Mouse (Mus musculus): ENCODE data around the gene Nbl1. TPM values are rescaled to one million over a fixed set of nuclear protein-coding genes. Genes with fewer than 3 reads are reported as not detected.

The Nbl1 gene
- total RNA-seq, 2 experiments from 2014 or later, result 62.4 to 84.3 TPM

GRCm38 (mm10) chr4:139035799-139036198, 57.0 kb downstream of the Nbl1 start:
- intact Hi-C loops (cut with DNase I), result no loop called here
- no peak for TF ChIP-seq CTCF (IDR thresholded peaks at IDR 0.05)
- DNase-seq (ENCODE audit: extremely low spot score in 1 of 2, low spot score in 2 of 2), result no peak
- Histone ChIP-seq H3K27ac (no peak overlapping the region), H3K4me3 (no peak overlapping the region)

GRCm38 (mm10) chr4:139034942-139035341, 57.9 kb downstream of the Nbl1 start:
- no peak for DNase-seq (ENCODE audit: extremely low spot score in 1 of 2, low spot score in 2 of 2)
- intact Hi-C loops (cut with DNase I), result no loop called here
- TF ChIP-seq CTCF (IDR thresholded peaks at IDR 0.05), result no peak
- H3K27ac ChIP-seq, result peak overlapping the region; percentile 80; the same call in 1 of the 2 replicates
- no peak overlapping the region for H3K4me3 ChIP-seq

GRCm38 (mm10) chr4:139034540-139034939, 58.3 kb downstream of the Nbl1 start:
- intact Hi-C loops (cut with DNase I), result no loop called here
- TF ChIP-seq CTCF (IDR thresholded peaks at IDR 0.05), result peak; percentile 4
- H3K4me3 ChIP-seq, result no peak overlapping the region
- DNase-seq (ENCODE audit: extremely low spot score in 1 of 2, low spot score in 2 of 2), result no peak
- peak overlapping the region; percentile 80 for H3K27ac ChIP-seq

GRCm38 (mm10) chr4:139034010-139034367, 58.8 kb downstream of the Nbl1 start:
- TF ChIP-seq CTCF (IDR thresholded peaks at IDR 0.05), result no peak
- peak in 1 of 2 experiments; percentile 36 for DNase-seq (ENCODE audit: extremely low spot score in 1 of 2, low spot score in 2 of 2)
- intact Hi-C loops (cut with DNase I), result no loop called here
- peak overlapping the region; percentile 80 for H3K27ac ChIP-seq
- no peak overlapping the region for H3K4me3 ChIP-seq

- peak overlapping the region; percentile 80 for H3K27ac ChIP-seq
- intact Hi-C loops (cut with DNase I), result no loop called here
Measured at GRCm38 (mm10) chr4:139033263-139034009, 59.4 kb downstream of the Nbl1 start.

GRCm38 (mm10) chr4:139032521-139032920, 60.3 kb downstream of the Nbl1 start:
- no peak for TF ChIP-seq CTCF (IDR thresholded peaks at IDR 0.05)
- intact Hi-C loops (cut with DNase I), result no loop called here
- DNase-seq (ENCODE audit: extremely low spot score in 1 of 2, low spot score in 2 of 2), result no peak
- H3K4me3 ChIP-seq, result no peak overlapping the region
- peak overlapping the region; percentile 80; the same call in 1 of the 2 replicates for H3K27ac ChIP-seq

More at GRCm38 (mm10) chr4:139033263-139034009, 59.4 kb downstream of the Nbl1 start:
- no peak overlapping the region for H3K4me3 ChIP-seq
- TF ChIP-seq CTCF (IDR thresholded peaks at IDR 0.05), result no peak
- peak in 1 of 2 experiments; percentile 36 for DNase-seq (ENCODE audit: extremely low spot score in 1 of 2, low spot score in 2 of 2)

Other genes with a start within 250 kb of the Nbl1 start
- 1 to 10 TPM; 4.5 to 4.7 TPM for gene Pla2g5, start 229.5 kb downstream of the Nbl1 start, total RNA-seq (2021)
- gene Gm13030, start 219.0 kb downstream of the Nbl1 start, total RNA-seq (2021), result not detected
- gene Pla2g2e, start 215.1 kb downstream of the Nbl1 start, total RNA-seq (2021), result not detected
- 10 to 100 TPM; 20.3 to 20.4 TPM for gene Otud3, start 179.0 kb downstream of the Nbl1 start, total RNA-seq (2021)
- not detected for gene Rnf186, start 125.9 kb downstream of the Nbl1 start, total RNA-seq (2021)
- 1 to 10 TPM; 2.0 to 3.7 TPM for gene Tmco4, start 120.1 kb downstream of the Nbl1 start, total RNA-seq (2021)
- 1 to 10 TPM; 5.9 to 6.9 TPM for gene Htr6, start 17.4 kb downstream of the Nbl1 start, total RNA-seq (2021)
- 100 to 1,000 TPM; 197 TPM for gene Minos1, start 38.1 kb upstream of the Nbl1 start, total RNA-seq (2021)
- 100 to 1,000 TPM; 306 to 324 TPM for gene Capzb, start 99.9 kb upstream of the Nbl1 start, total RNA-seq (2021)
- gene Pqlc2, start 217.7 kb upstream of the Nbl1 start, total RNA-seq (2021), result 10 to 100 TPM; 13.3 to 13.9 TPM
- gene Akr7a5, start 217.8 kb upstream of the Nbl1 start, total RNA-seq (2021), result 10 to 100 TPM; 27.2 to 27.9 TPM